Mouse (Mus musculus) CD4-positive helper T cell, adult 2 months (primary cell): ENCODE data around the gene Zfp46.
A peak's percentile ranks its signal among the peaks of the same experiment; 100 is the strongest.

Experiments
- DNase-seq: peaks from one replicate; pipeline ENCODE4 v3.0.0-alpha.2; 2012; ENCODE audit warnings: low read depth, missing footprints, low spot score

The Zfp46 gene

GRCm38 (mm10) chr4:136266716-136267343 is 17.7 kb upstream of the Zfp46 start:
- DNase-seq, result peak; percentile 78

GRCm38 (mm10) chr4:136268912-136269311 is 15.6 kb upstream of the Zfp46 start:
- no peak for DNase-seq

- DNase-seq, result no peak
These were observed 13.8 kb upstream of the Zfp46 start for GRCm38 (mm10) chr4:136270648-136271047.

- DNase-seq, result no peak
These were observed 3.4 kb upstream of the Zfp46 start for GRCm38 (mm10) chr4:136281097-136281496.

- peak; percentile 39 for DNase-seq
These were observed 2.9 kb upstream of the Zfp46 start for GRCm38 (mm10) chr4:136281611-136282010.

- DNase-seq, result no peak
These were observed 1.6 kb upstream of the Zfp46 start for GRCm38 (mm10) chr4:136282621-136283480.

GRCm38 (mm10) chr4:136283783-136284182 is 700 bp upstream of the Zfp46 start:
- DNase-seq, result peak; percentile 19

GRCm38 (mm10) chr4:136284891-136285290 is 408 bp downstream of the Zfp46 start:
- no peak for DNase-seq

- peak; percentile 91 for DNase-seq
These were observed 896 bp downstream of the Zfp46 start for GRCm38 (mm10) chr4:136285348-136285810.

- DNase-seq, result peak; percentile 97
These were observed 1.4 kb downstream of the Zfp46 start for GRCm38 (mm10) chr4:136285811-136286371.

- DNase-seq, result no peak
These were observed 5.7 kb downstream of the Zfp46 start for GRCm38 (mm10) chr4:136289918-136290780.

GRCm38 (mm10) chr4:136290781-136291595 is 6.5 kb downstream of the Zfp46 start:
- DNase-seq, result no peak

GRCm38 (mm10) chr4:136291692-136292091 is 7.2 kb downstream of the Zfp46 start:
- no peak for DNase-seq

- DNase-seq, result no peak
These were observed 11.5 kb downstream of the Zfp46 start for GRCm38 (mm10) chr4:136295941-136296340.

- DNase-seq, result no peak
These were observed 18.0 kb downstream of the Zfp46 start for GRCm38 (mm10) chr4:136302462-136302861.

- no peak for DNase-seq
These were observed 19.7 kb downstream of the Zfp46 start for GRCm38 (mm10) chr4:136304181-136304580.

- no peak for DNase-seq
These were observed 23.9 kb downstream of the Zfp46 start for GRCm38 (mm10) chr4:136308355-136308754.

- DNase-seq, result peak; percentile 83
These were observed 25.3 kb downstream of the Zfp46 start for GRCm38 (mm10) chr4:136309780-136310179.

GRCm38 (mm10) chr4:136310229-136311041 is 26.0 kb downstream of the Zfp46 start, which contains the start of gene Hnrnpr:
TSS of gene Hnrnpr (plus strand) at chr4:136310942.
- peak; percentile 100 for DNase-seq
